Mouse (Mus musculus): Measurements from ENCODE around the gene Mon2. TPM values are rescaled to one million over a fixed set of nuclear protein-coding genes. Genes with fewer than 3 reads are reported as not detected.
"Not testable (repeated sequence)": the region's sequence is repeated elsewhere in the genome, so short reads cannot be mapped to it uniquely, and the experiment has no call there.

Gene Mon2
- total RNA-seq, 2 experiments from 2014 or later: 63.0 to 70.4 TPM

GRCm38 (mm10) chr10:122965650-122966049 is 110.7 kb downstream of the Mon2 start:
- not testable (repeated sequence) for DNase-seq (ENCODE audit: low spot score in 2 of 2)

DNA sequence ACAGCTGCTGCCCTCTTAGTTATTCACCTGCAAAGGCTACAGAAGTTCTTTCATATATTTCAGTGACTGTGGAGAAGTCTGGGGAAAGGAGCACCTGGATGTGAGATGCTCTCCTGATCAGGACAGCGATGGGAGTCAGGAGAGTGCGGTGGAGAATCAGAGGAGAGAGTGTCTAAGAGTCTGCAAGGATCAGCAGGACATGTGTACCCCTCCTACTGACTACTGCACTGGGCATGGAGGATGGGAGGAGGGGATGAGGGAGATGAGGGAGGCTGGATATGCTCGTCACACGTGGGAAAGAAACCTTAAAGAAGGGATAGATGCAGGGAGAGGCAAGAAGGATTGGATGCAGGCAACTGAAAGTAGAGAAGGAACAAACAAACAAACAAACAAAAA is 112.1 kb downstream of the Mon2 start:
- DNase-seq (ENCODE audit: low spot score in 2 of 2): no peak

GRCm38 (mm10) chr10:122963463-122964240 is 112.7 kb downstream of the Mon2 start:
- no peak for DNase-seq (ENCODE audit: low spot score in 2 of 2)

GRCm38 (mm10) chr10:122962651-122963050 is 113.7 kb downstream of the Mon2 start:
- DNase-seq (ENCODE audit: low spot score in 2 of 2): no peak

- DNase-seq (ENCODE audit: low spot score in 2 of 2): no peak
Measured at GRCm38 (mm10) chr10:122961494-122961893, 114.8 kb downstream of the Mon2 start.

DNA sequence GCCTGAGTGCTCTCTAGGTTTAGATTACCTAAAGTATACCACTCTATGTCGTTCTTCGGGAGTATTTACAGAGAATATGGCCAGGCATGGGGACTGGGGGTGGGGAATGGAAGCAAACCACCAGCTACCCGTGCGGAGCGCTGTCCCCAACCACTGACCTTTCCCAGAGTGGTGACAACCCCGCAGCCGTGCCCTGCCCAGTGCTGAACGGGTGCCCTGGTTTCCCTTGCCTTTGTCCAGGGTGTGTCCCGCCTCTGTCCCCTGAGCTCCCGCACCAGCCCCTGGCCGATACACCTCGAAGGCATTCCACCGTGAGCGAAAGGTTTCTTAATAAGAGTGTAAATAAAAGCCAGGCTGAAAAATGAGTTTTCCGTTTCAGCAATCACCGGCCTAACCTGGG is 115.6 kb downstream of the Mon2 start:
- DNase-seq (ENCODE audit: low spot score in 2 of 2): no peak

DNA sequence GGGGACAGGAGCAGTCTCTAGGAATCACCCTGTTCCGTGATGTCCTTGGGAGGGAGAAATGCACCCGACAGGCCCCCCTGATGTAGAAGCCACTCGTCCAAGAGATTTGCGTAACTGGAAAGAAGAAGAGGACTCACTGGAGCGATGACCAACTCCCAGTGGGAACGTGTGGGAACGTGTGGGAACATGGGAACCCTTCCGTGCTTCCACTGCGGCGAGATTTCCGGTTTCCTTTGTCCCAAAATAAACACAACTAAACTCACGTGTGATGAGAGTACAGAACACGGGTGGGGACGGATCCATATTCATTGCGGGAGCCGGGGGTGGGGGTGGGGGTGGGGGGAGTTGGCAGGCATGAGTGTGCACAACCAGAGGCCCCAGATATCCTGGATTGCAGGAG is 116.1 kb downstream of the Mon2 start:
- DNase-seq (ENCODE audit: low spot score in 2 of 2): no peak

GRCm38 (mm10) chr10:122958699-122959098 is 117.6 kb downstream of the Mon2 start:
- no peak for DNase-seq (ENCODE audit: low spot score in 2 of 2)

DNA sequence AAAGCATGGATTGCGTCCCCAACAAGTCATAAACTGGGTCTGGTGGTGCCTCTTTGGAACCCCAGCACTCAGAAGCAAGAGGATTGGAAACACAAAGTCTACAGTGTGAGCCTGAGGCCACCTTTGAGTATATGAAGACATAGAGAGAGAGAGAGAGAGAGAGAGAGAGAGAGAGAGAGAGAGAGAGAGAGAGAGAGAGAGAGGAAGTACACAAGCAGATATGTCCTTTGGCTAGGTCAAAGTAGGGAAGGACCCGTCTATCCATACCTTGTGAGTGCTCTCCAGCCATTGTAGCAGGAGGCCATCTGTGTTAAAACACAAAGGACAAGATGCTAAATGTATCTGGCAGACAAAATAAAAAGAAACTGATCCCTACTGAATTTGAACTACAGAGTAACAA is 118.4 kb downstream of the Mon2 start:
- DNase-seq (ENCODE audit: low spot score in 2 of 2): no peak

DNA sequence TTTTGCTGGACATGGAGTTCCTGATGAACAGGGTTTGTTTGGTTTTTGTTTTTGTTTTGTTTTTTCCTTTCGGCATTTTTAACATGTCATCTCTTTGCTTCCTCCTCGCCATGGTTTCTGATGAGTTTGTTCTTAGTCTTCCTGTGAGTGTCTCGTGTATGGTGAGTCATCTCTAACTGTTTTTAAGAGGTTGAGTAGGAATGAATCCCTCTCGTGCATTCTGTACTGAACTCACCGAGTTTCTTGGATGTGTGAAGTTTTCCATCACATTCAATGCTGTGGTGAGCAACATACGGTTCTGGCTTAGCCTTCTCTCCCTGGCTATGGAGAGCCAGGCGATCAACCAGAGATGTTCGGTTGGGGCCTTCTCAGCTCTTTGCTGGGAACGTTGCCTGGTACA is 122.7 kb downstream of the Mon2 start:
- DNase-seq (ENCODE audit: low spot score in 2 of 2): no peak

- no peak for DNase-seq (ENCODE audit: low spot score in 2 of 2)
Measured at GRCm38 (mm10) chr10:122950966-122951365, 125.3 kb downstream of the Mon2 start.

- DNase-seq (ENCODE audit: low spot score in 2 of 2): no peak
Measured at GRCm38 (mm10) chr10:122944888-122945287, 131.4 kb downstream of the Mon2 start.

DNA sequence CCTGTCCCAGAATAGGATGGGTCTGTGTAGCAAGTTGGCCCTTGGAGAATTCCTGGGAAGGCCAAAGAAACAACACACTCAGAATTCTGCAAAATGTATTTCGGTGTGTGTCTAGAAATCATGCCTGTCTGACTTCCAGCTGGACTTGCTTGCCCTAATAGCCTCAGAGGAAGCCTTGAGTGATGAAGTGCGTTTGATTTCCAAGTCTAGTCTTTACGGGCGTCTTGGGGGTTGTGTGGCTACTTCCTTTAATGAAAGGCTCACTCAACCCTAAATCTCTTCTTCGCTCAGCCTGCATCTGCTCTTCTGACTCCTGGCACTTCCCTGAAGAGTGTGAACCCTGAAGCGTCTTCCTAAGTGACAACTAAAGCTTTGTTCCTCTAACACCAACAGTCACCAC is 132.5 kb downstream of the Mon2 start:
- no peak for DNase-seq (ENCODE audit: low spot score in 2 of 2)

DNA sequence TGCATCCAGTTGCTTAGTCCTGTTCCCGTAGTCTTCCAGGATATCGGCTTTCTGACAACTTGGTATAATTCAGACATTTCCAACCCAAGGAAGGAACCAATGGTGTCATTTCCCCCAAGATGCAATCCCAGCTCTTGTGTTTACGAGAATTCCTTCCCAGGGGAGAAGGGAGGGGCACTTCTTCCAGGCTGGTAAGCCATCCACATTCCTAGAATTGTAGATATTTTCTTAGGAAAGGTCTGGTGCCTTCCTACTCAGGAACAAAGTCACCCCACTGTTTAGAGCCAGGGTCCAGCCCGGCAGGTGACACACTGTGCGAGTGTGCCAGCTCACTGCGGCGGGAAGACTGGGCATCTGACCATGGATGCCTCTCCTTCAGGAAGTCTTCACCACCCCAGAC is 133.5 kb downstream of the Mon2 start:
- DNase-seq (ENCODE audit: low spot score in 2 of 2): no peak

Small RNAs within 50 kb of the gene (microRNA-seq; reads per million reads assigned to microRNA genes)
- 64,200 reads per million, percentile 99 among the genes with 10 or more reads in this experiment for gene Mirlet7i

Other genes starting within 250 kb of the Mon2 start
- gene Usp15, start 120.5 kb upstream of the Mon2 start, total RNA-seq (2021): 100 to 1,000 TPM; 115 to 138 TPM
- under 1 TPM in 1 of 2 experiments, not detected in 1; 0.13 TPM for gene Fam19a2, start 187.5 kb upstream of the Mon2 start, total RNA-seq (2021)

Measured in gastrocnemius, postnatal 4 days (tissue).